Comparison of ENCODE assay signal across 22 mouse cellular contexts in the genomic region with DNA sequence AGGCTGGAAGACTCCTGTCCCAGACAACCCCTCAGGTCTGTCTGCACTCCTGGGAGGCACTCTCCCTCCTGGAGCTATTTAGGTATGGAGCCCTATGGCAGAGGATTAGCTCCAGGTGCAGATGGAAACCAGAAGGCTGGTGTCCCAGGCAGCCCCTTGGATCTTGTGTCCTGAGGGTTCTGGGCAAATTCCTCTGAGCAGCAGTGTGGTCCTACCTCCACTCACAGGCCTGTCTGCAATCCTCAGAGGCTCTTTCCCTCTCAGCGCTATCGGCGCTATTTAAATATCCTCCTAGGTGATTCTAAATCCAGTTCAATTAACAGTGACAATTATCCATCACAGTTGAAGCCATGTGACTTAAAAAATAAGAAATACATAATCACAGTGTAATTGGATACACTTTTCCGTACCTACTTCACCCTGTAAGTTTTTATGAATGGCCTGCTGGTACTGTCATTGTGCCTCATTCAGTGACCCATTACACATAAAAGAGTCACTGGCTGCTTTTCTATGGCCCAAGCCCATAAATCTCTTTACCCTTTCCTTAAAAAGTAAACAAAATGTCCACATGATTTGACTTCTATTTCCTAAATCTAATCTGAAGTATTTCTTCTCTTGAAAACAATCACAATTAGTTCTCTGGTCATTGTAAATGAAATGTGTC.
DNase-seq lines count a peak whose midpoint lies in the region; ATAC-seq lines count a peak whose summit lies in the region.
"Had no signal": no experiment of that assay in that cellular context is flagged by ENCODE, and none has a peak within 500 bp of the region (broad histone marks: within the 10 kb centered on the region; RNA-seq: fewer than 3 reads in every experiment).

No protein-coding gene starts in this region.

- no peak overlapping the region for H3K9ac ChIP-seq in kidney, embryonic 14.5 days (ENCODE audit: low read depth, low read length)
- no peak overlapping the region for H3K9ac ChIP-seq in kidney, embryonic 16.5 days (replicated peaks; ENCODE audit: low read length)
- H3K9ac ChIP-seq: embryonic facial prominence, embryonic 13.5 days; embryonic facial prominence, embryonic 15.5 days; forebrain, embryonic 12.5 days had no signal

- H3K36me3 ChIP-seq in kidney, embryonic 14.5 days (ENCODE audit: control insufficient read depth, insufficient read depth, low read length), result no peaks in the 10 kb centered on the region
- H3K36me3 ChIP-seq in kidney, embryonic 16.5 days (ENCODE audit: insufficient read depth, low read length), result no peaks in the 10 kb centered on the region
- H3K36me3 ChIP-seq: embryonic facial prominence, embryonic 13.5 days; embryonic facial prominence, embryonic 15.5 days; forebrain, embryonic 10.5 days; forebrain, embryonic 12.5 days had no signal

- no peak overlapping the region for H3K27ac ChIP-seq in kidney, embryonic 14.5 days (ENCODE audit: low read depth, low read length)
- H3K27ac ChIP-seq in kidney, embryonic 16.5 days (ENCODE audit: low read length), result no peak overlapping the region
- H3K27ac ChIP-seq: embryonic facial prominence, embryonic 13.5 days; embryonic facial prominence, embryonic 15.5 days; forebrain, embryonic 10.5 days; forebrain, embryonic 12.5 days had no signal

- 35% methylated on average over 4 of the region's 4 CpGs for WGBS in kidney, embryonic 14.5 days
- 23% methylated on average over 4 of the region's 4 CpGs for WGBS in kidney, embryonic 16.5 days

- no peaks in the 10 kb centered on the region for H3K27me3 ChIP-seq in kidney, embryonic 14.5 days (ENCODE audit: control insufficient read depth, insufficient read depth, low read length)
- H3K27me3 ChIP-seq in kidney, embryonic 16.5 days (ENCODE audit: insufficient read depth, low read length), result no peaks in the 10 kb centered on the region
- H3K27me3 ChIP-seq: embryonic facial prominence, embryonic 13.5 days; embryonic facial prominence, embryonic 15.5 days; forebrain, embryonic 12.5 days had no signal

- no peak overlapping the region for H3K4me3 ChIP-seq in kidney, embryonic 14.5 days (ENCODE audit: low read length)
- no peak overlapping the region for H3K4me3 ChIP-seq in kidney, embryonic 16.5 days (ENCODE audit: low read length)
- H3K4me3 ChIP-seq: embryonic facial prominence, embryonic 13.5 days; embryonic facial prominence, embryonic 15.5 days; erythroblast, embryonic 14.5 days; forebrain, embryonic 10.5 days; forebrain, embryonic 12.5 days had no signal

- ATAC-seq in kidney, embryonic 14.5 days (ENCODE audit: low FRiP score, low TSS enrichment), result peak; percentile 69; the same call in 1 of the 2 replicates
- peak; percentile 61; the same call in 1 of the 2 replicates for ATAC-seq in kidney, embryonic 16.5 days (ENCODE audit: low FRiP score, low TSS enrichment)
- ATAC-seq: forebrain, embryonic 14.5 days; forebrain, embryonic 16.5 days had no signal

- no peaks in the 10 kb centered on the region for H3K9me3 ChIP-seq in kidney, embryonic 14.5 days (ENCODE audit: control insufficient read depth, low read length)
- H3K9me3 ChIP-seq in kidney, embryonic 16.5 days (ENCODE audit: low read length), result no peaks in the 10 kb centered on the region
- H3K9me3 ChIP-seq: embryonic facial prominence, embryonic 13.5 days; embryonic facial prominence, embryonic 15.5 days; forebrain, embryonic 10.5 days; forebrain, embryonic 12.5 days had no signal

- no peak overlapping the region for H3K4me2 ChIP-seq in kidney, embryonic 14.5 days (replicated peaks; ENCODE audit: low read depth, low read length)
- no peak overlapping the region for H3K4me2 ChIP-seq in kidney, embryonic 16.5 days (replicated peaks; ENCODE audit: low read depth, low read length)
- H3K4me2 ChIP-seq: embryonic facial prominence, embryonic 13.5 days; embryonic facial prominence, embryonic 15.5 days; forebrain, embryonic 12.5 days had no signal

- no peak for DNase-seq in kidney, postnatal 14 days
- DNase-seq in kidney, postnatal 4 days, result no peak
- DNase-seq in mesoderm, embryonic 11.5 days (ENCODE audit: low read depth, low spot score), result peak; percentile 30
- DNase-seq in lung, postnatal 4 days, result no peak
- DNase-seq: adrenal gland, adult 2 months; adrenal gland, postnatal 10 days; adrenal gland, postnatal 25 days; cerebellum, adult 11 months; cerebellum, adult 18-20 months; cerebellum, adult 8-10 months; cerebellum, adult 9-11 months; cerebellum, postnatal 14 days; cerebellum, postnatal 36 days had no signal

- no peaks in the 10 kb centered on the region for H3K4me1 ChIP-seq in kidney, embryonic 14.5 days (ENCODE audit: control insufficient read depth, insufficient read depth, low read length)
- no peaks in the 10 kb centered on the region; the same call in 1 of the 2 replicates for H3K4me1 ChIP-seq in kidney, embryonic 16.5 days (ENCODE audit: insufficient read depth, low read length)
- H3K4me1 ChIP-seq: embryonic facial prominence, embryonic 13.5 days; embryonic facial prominence, embryonic 15.5 days; forebrain, embryonic 10.5 days; forebrain, embryonic 12.5 days had no signal
